ENCODE assay signal across 10 mouse cellular contexts in genomic region chr13:58031755-58032154, GRCm38 (mm10).
DNase-seq lines count a peak whose midpoint lies in the region; ATAC-seq and TF ChIP-seq lines count a peak whose summit lies in the region.
"Had no signal": no experiment of that assay in that cellular context is flagged by ENCODE, and none has a peak within 500 bp of the region (broad histone marks: within the 10 kb centered on the region; RNA-seq: fewer than 3 reads in every experiment).

No protein-coding gene starts in this region.

- no peak overlapping the region for H3K4me3 ChIP-seq in forebrain, postnatal 0 days (ENCODE audit: low read depth, low read length)
- H3K4me3 ChIP-seq in lung, postnatal 0 days (ENCODE audit: low read depth, low read length): no peak overlapping the region
- H3K4me3 ChIP-seq: heart, embryonic 13.5 days; myocyte had no signal

- no peak overlapping the region for H3K9ac ChIP-seq in forebrain, postnatal 0 days
- H3K9ac ChIP-seq in lung, postnatal 0 days (replicated peaks; ENCODE audit: low read depth): no peak overlapping the region
- H3K9ac ChIP-seq: heart, embryonic 13.5 days had no signal

- H3K27ac ChIP-seq in forebrain, postnatal 0 days (ENCODE audit: low read depth, low read length): no peak overlapping the region
- H3K27ac ChIP-seq in lung, postnatal 0 days (ENCODE audit: low read length): no peak overlapping the region
- H3K27ac ChIP-seq: heart, embryonic 13.5 days had no signal

- no peaks in the 10 kb centered on the region for H3K36me3 ChIP-seq in forebrain, postnatal 0 days (ENCODE audit: insufficient read depth)
- H3K36me3 ChIP-seq in lung, postnatal 0 days (ENCODE audit: insufficient read depth, low read length): no peaks in the 10 kb centered on the region
- H3K36me3 ChIP-seq: heart, embryonic 13.5 days had no signal

- WGBS in forebrain, postnatal 0 days: 44% methylated on average over 6 of the region's 6 CpGs
- 40% methylated on average over 6 of the region's 6 CpGs for WGBS in lung, postnatal 0 days

- peak; percentile 45 for ATAC-seq in CD4-positive, CD25-positive, alpha-beta regulatory T cell, adult 4 months
- ATAC-seq in forebrain, postnatal 0 days: no peak
- peak; percentile 58; the same call in 1 of the 2 replicates for ATAC-seq in lung, postnatal 0 days
- no peak for ATAC-seq in inflammation-experienced regulatory T-cells, adult 6 months

- peak; percentile 77 for TF ChIP-seq CTCF in forebrain, postnatal 0 days (IDR thresholded peaks at IDR 0.05; ENCODE audit: low read depth)
- peak; percentile 96 for TF ChIP-seq CTCF in lung, postnatal 0 days (IDR thresholded peaks at IDR 0.05)

- H3K9me3 ChIP-seq in forebrain, postnatal 0 days (ENCODE audit: low read length): no peaks in the 10 kb centered on the region
- no peaks in the 10 kb centered on the region for H3K9me3 ChIP-seq in lung, postnatal 0 days (ENCODE audit: low read length)
- H3K9me3 ChIP-seq: heart, embryonic 13.5 days had no signal

- no peak for TF ChIP-seq EP300 in lung, postnatal 0 days (IDR thresholded peaks at IDR 0.05)

- H3K4me1 ChIP-seq in forebrain, postnatal 0 days (ENCODE audit: insufficient read depth): no peaks in the 10 kb centered on the region
- H3K4me1 ChIP-seq in lung, postnatal 0 days (ENCODE audit: insufficient read depth, low read depth, low read length): no peaks in the 10 kb centered on the region

- DNase-seq in 416B (ENCODE audit: low read depth): peak; percentile 48
- DNase-seq in c-Kit-positive CD71-negative TER-119-negative erythroid progenitor cells, embryonic 14.5 days (ENCODE audit: low read depth): peak; percentile 42
- DNase-seq in forebrain, postnatal 0 days: peak; percentile 46
- peak; percentile 80 for DNase-seq in kidney, adult 18-20 months
- DNase-seq in lung, postnatal 0 days (ENCODE audit: low spot score): peak; percentile 74
- peak; percentile 14 for DNase-seq in spleen, adult 12 weeks (ENCODE audit: low spot score)

- no peaks in the 10 kb centered on the region for H3K27me3 ChIP-seq in forebrain, postnatal 0 days (ENCODE audit: insufficient read depth, low read length)
- no peaks in the 10 kb centered on the region for H3K27me3 ChIP-seq in lung, postnatal 0 days (replicated peaks; ENCODE audit: insufficient read depth, low read length)

- H3K4me2 ChIP-seq in forebrain, postnatal 0 days (ENCODE audit: low read depth): no peak overlapping the region
- no peak overlapping the region for H3K4me2 ChIP-seq in lung, postnatal 0 days (replicated peaks; ENCODE audit: low read depth, low read length)
- H3K4me2 ChIP-seq: heart, embryonic 13.5 days had no signal

Comparison
In these comparisons a context has a peak if more than half of its experiments do, and no peak if none do; other contexts are left out.
1. DNase-seq: peak in every context shown above with its lines; median percentile 80 in kidney, adult 18-20 months; 74 in lung, postnatal 0 days; 48 in 416B; 46 in forebrain, postnatal 0 days; 42 in c-Kit-positive CD71-negative TER-119-negative erythroid progenitor cells, embryonic 14.5 days; 14 in spleen, adult 12 weeks.
2. ATAC-seq: peak in CD4-positive, CD25-positive, alpha-beta regulatory T cell, adult 4 months (single experiment) and lung, postnatal 0 days (single experiment); none in forebrain, postnatal 0 days (single experiment) and inflammation-experienced regulatory T-cells, adult 6 months (single experiment).